Mouse (Mus musculus): ENCODE measurements around the gene Ube2v1. TPM values are rescaled to one million over a fixed set of nuclear protein-coding genes. Genes with fewer than 3 reads are reported as not detected.

The Ube2v1 gene
- polyA plus RNA-seq, 1 experiment from 2014 or later, result 175 TPM

- no peak for ATAC-seq (ENCODE audit: insufficient number of reproducible peaks, insufficient read depth, low FRiP score, low read depth)
- Histone ChIP-seq H3K27me3 (ENCODE audit: control insufficient read depth, insufficient read depth, low read length) (no peaks in the 10 kb centered on the region), H3K4me2 (ENCODE audit: low read length) (no peak overlapping the region), H3K4me1 (ENCODE audit: control insufficient read depth in 2 of 2, insufficient read depth in 2 of 2, low read length in 2 of 2) (0 out of 4 replicates have a peak, but pooled peaks cover 0 to 3% of the 10 kb centered on the region in 2 experiments), H3K4me3 (ENCODE audit: control insufficient read depth in 1 of 2, insufficient read depth in 1 of 2, low read depth in 1 of 2, low read length in 2 of 2) (no peak overlapping the region), H3K9ac (ENCODE audit: low read length) (no peak overlapping the region), H3K36me3 (ENCODE audit: control insufficient read depth, insufficient read depth, low read length) (no peaks in the 10 kb centered on the region), H3K27ac (replicated peaks in 1 of 2; ENCODE audit: control insufficient read depth in 1 of 2, insufficient read depth in 1 of 2, low read depth in 2 of 2, low read length in 2 of 2) (no peak overlapping the region), H3K9me3 (ENCODE audit: control insufficient read depth, low read length) (no peaks in the 10 kb centered on the region)
- WGBS, result 59% methylated on average over 4 of the region's 4 CpGs
Observed at GRCm38 (mm10) chr2:167669398-167669797, 37.5 kb upstream of the Ube2v1 start.

- ATAC-seq (ENCODE audit: insufficient number of reproducible peaks, insufficient read depth, low FRiP score, low read depth), result no peak
- Histone ChIP-seq H3K4me1 (ENCODE audit: control insufficient read depth in 2 of 2, insufficient read depth in 2 of 2, low read length in 2 of 2) (0 out of 4 replicates have a peak, but pooled peaks cover 0 to 3% of the 10 kb centered on the region in 2 experiments), H3K4me3 (ENCODE audit: control insufficient read depth in 1 of 2, insufficient read depth in 1 of 2, low read depth in 1 of 2, low read length in 2 of 2) (no peak overlapping the region), H3K9ac (ENCODE audit: low read length) (no peak overlapping the region), H3K36me3 (ENCODE audit: control insufficient read depth, insufficient read depth, low read length) (no peaks in the 10 kb centered on the region), H3K27me3 (ENCODE audit: control insufficient read depth, insufficient read depth, low read length) (no peaks in the 10 kb centered on the region), H3K4me2 (ENCODE audit: low read length) (no peak overlapping the region), H3K27ac (replicated peaks in 1 of 2; ENCODE audit: control insufficient read depth in 1 of 2, insufficient read depth in 1 of 2, low read depth in 2 of 2, low read length in 2 of 2) (no peak overlapping the region), H3K9me3 (ENCODE audit: control insufficient read depth, low read length) (no peaks in the 10 kb centered on the region)
- WGBS, result 79% methylated on average over 5 of the region's 5 CpGs
Observed at GRCm38 (mm10) chr2:167668426-167668825, 36.5 kb upstream of the Ube2v1 start.

- Histone ChIP-seq H3K27me3 (ENCODE audit: control insufficient read depth, insufficient read depth, low read length) (no peaks in the 10 kb centered on the region), H3K4me3 (ENCODE audit: control insufficient read depth in 1 of 2, insufficient read depth in 1 of 2, low read depth in 1 of 2, low read length in 2 of 2) (no peak overlapping the region), H3K9ac (ENCODE audit: low read length) (no peak overlapping the region), H3K36me3 (ENCODE audit: control insufficient read depth, insufficient read depth, low read length) (no peaks in the 10 kb centered on the region), H3K27ac (replicated peaks in 1 of 2; ENCODE audit: control insufficient read depth in 1 of 2, insufficient read depth in 1 of 2, low read depth in 2 of 2, low read length in 2 of 2) (no peak overlapping the region), H3K4me1 (ENCODE audit: control insufficient read depth in 2 of 2, insufficient read depth in 2 of 2, low read length in 2 of 2) (peaks cover 0 to 7% of the 10 kb centered on the region in 2 experiments; a peak in 3 of 4 replicates), H3K4me2 (ENCODE audit: low read length) (no peak overlapping the region), H3K9me3 (ENCODE audit: control insufficient read depth, low read length) (no peaks in the 10 kb centered on the region)
- WGBS, result 83% methylated on average over 18 of the region's 18 CpGs
- ATAC-seq (ENCODE audit: insufficient number of reproducible peaks, insufficient read depth, low FRiP score, low read depth), result no peak
Observed at GRCm38 (mm10) chr2:167665972-167666713, 34.2 kb upstream of the Ube2v1 start.

- H3K4me1 ChIP-seq (ENCODE audit: control insufficient read depth in 2 of 2, insufficient read depth in 2 of 2, low read length in 2 of 2), result peaks cover 21 to 34% of the 10 kb centered on the region in 2 experiments
- H3K27me3 ChIP-seq (ENCODE audit: control insufficient read depth, insufficient read depth, low read length), result no peaks in the 10 kb centered on the region
- peak overlapping the region; percentile 76 for H3K9ac ChIP-seq (ENCODE audit: low read length)
- no peak overlapping the region for H3K27ac ChIP-seq (replicated peaks in 1 of 2; ENCODE audit: control insufficient read depth in 1 of 2, insufficient read depth in 1 of 2, low read depth in 2 of 2, low read length in 2 of 2)
- no peak for ATAC-seq (ENCODE audit: insufficient number of reproducible peaks, insufficient read depth, low FRiP score, low read depth)
- H3K4me3 ChIP-seq (ENCODE audit: control insufficient read depth in 1 of 2, insufficient read depth in 1 of 2, low read depth in 1 of 2, low read length in 2 of 2), result no peak overlapping the region; a peak in 1 of 4 replicates
- H3K4me2 ChIP-seq (ENCODE audit: low read length), result peak overlapping the region; percentile 99
- H3K36me3 ChIP-seq (ENCODE audit: control insufficient read depth, insufficient read depth, low read length), result peaks cover 4% of the 10 kb centered on the region; the same call in 1 of the 2 replicates
- WGBS, result 50% methylated on average over 6 of the region's 6 CpGs
- H3K9me3 ChIP-seq (ENCODE audit: control insufficient read depth, low read length), result no peaks in the 10 kb centered on the region
Observed at GRCm38 (mm10) chr2:167662713-167663112, 30.8 kb upstream of the Ube2v1 start.

GRCm38 (mm10) chr2:167661270-167662203 is 29.6 kb upstream of the Ube2v1 start, which contains the start of gene Gm20431:
TSS of gene Gm20431 (minus strand) at chr2:167661496.
- peaks cover 22 to 34% of the 10 kb centered on the region in 2 experiments for H3K4me1 ChIP-seq (ENCODE audit: control insufficient read depth in 2 of 2, insufficient read depth in 2 of 2, low read length in 2 of 2)
- under 1% methylated on average over 85 of the region's 110 CpGs for WGBS
- peak within 1 kb of the TSS; percentile 99 for H3K4me2 ChIP-seq (ENCODE audit: low read length)
- peak within 1 kb of the TSS; percentile 68 to 83 for H3K4me3 ChIP-seq (ENCODE audit: control insufficient read depth in 1 of 2, insufficient read depth in 1 of 2, low read depth in 1 of 2, low read length in 2 of 2)
- ATAC-seq (ENCODE audit: insufficient number of reproducible peaks, insufficient read depth, low FRiP score, low read depth), result peak; percentile 93
- peaks cover 5% of the 10 kb centered on the region; the same call in 1 of the 2 replicates for H3K36me3 ChIP-seq (ENCODE audit: control insufficient read depth, insufficient read depth, low read length)
- H3K27ac ChIP-seq (replicated peaks in 1 of 2; ENCODE audit: control insufficient read depth in 1 of 2, insufficient read depth in 1 of 2, low read depth in 2 of 2, low read length in 2 of 2), result peak within 1 kb of the TSS; percentile 23 to 46
- peak within 1 kb of the TSS; percentile 96 for H3K9ac ChIP-seq (ENCODE audit: low read length)
- no peaks in the 10 kb centered on the region for H3K27me3 ChIP-seq (ENCODE audit: control insufficient read depth, insufficient read depth, low read length)
- no peaks in the 10 kb centered on the region for H3K9me3 ChIP-seq (ENCODE audit: control insufficient read depth, low read length)

- H3K4me1 ChIP-seq (ENCODE audit: control insufficient read depth in 2 of 2, insufficient read depth in 2 of 2, low read length in 2 of 2), result peaks cover 22 to 34% of the 10 kb centered on the region in 2 experiments
- no peak for ATAC-seq (ENCODE audit: insufficient number of reproducible peaks, insufficient read depth, low FRiP score, low read depth)
- WGBS, result 3% methylated on average over 12 of the region's 12 CpGs
Observed at GRCm38 (mm10) chr2:167660611-167660971, 28.7 kb upstream of the Ube2v1 start.

GRCm38 (mm10) chr2:167659847-167660610 is 28.1 kb upstream of the Ube2v1 start:
- WGBS, result 24% methylated on average over 13 of the region's 13 CpGs
- ATAC-seq (ENCODE audit: insufficient number of reproducible peaks, insufficient read depth, low FRiP score, low read depth), result peak; percentile 23; the same call in 1 of the 2 replicates

More at GRCm38 (mm10) chr2:167660611-167660971, 28.7 kb upstream of the Ube2v1 start:
- H3K4me3 ChIP-seq (ENCODE audit: control insufficient read depth in 1 of 2, insufficient read depth in 1 of 2, low read depth in 1 of 2, low read length in 2 of 2), result peak overlapping the region; percentile 68 to 83
- H3K36me3 ChIP-seq (ENCODE audit: control insufficient read depth, insufficient read depth, low read length), result peaks cover 5% of the 10 kb centered on the region; the same call in 1 of the 2 replicates
- H3K9me3 ChIP-seq (ENCODE audit: control insufficient read depth, low read length), result no peaks in the 10 kb centered on the region
- peak overlapping the region; percentile 96 for H3K9ac ChIP-seq (ENCODE audit: low read length)
- H3K27ac ChIP-seq (replicated peaks in 1 of 2; ENCODE audit: control insufficient read depth in 1 of 2, insufficient read depth in 1 of 2, low read depth in 2 of 2, low read length in 2 of 2), result peak overlapping the region; percentile 23 to 46
- H3K27me3 ChIP-seq (ENCODE audit: control insufficient read depth, insufficient read depth, low read length), result no peaks in the 10 kb centered on the region
- peak overlapping the region; percentile 99 for H3K4me2 ChIP-seq (ENCODE audit: low read length)

More at GRCm38 (mm10) chr2:167659847-167660610, 28.1 kb upstream of the Ube2v1 start:
- Histone ChIP-seq H3K27ac (replicated peaks in 1 of 2; ENCODE audit: control insufficient read depth in 1 of 2, insufficient read depth in 1 of 2, low read depth in 2 of 2, low read length in 2 of 2) (peak overlapping the region; percentile 23 to 46), H3K4me1 (ENCODE audit: control insufficient read depth in 2 of 2, insufficient read depth in 2 of 2, low read length in 2 of 2) (peaks cover 22 to 34% of the 10 kb centered on the region in 2 experiments), H3K27me3 (ENCODE audit: control insufficient read depth, insufficient read depth, low read length) (no peaks in the 10 kb centered on the region), H3K9ac (ENCODE audit: low read length) (peak overlapping the region; percentile 96), H3K36me3 (ENCODE audit: control insufficient read depth, insufficient read depth, low read length) (peaks cover 5% of the 10 kb centered on the region; the same call in 1 of the 2 replicates), H3K4me3 (ENCODE audit: control insufficient read depth in 1 of 2, insufficient read depth in 1 of 2, low read depth in 1 of 2, low read length in 2 of 2) (peak overlapping the region; percentile 68 to 83), H3K4me2 (ENCODE audit: low read length) (peak overlapping the region; percentile 99), H3K9me3 (ENCODE audit: control insufficient read depth, low read length) (no peaks in the 10 kb centered on the region)
